Mouse (Mus musculus): ENCODE data around the gene Ush1g. TPM values are rescaled to one million over a fixed set of nuclear protein-coding genes. Genes with fewer than 3 reads are reported as not detected.

Ush1g gene
- total and polyA plus RNA-seq, 3 experiments = 0.05 TPM; not detected in 2

DNA sequence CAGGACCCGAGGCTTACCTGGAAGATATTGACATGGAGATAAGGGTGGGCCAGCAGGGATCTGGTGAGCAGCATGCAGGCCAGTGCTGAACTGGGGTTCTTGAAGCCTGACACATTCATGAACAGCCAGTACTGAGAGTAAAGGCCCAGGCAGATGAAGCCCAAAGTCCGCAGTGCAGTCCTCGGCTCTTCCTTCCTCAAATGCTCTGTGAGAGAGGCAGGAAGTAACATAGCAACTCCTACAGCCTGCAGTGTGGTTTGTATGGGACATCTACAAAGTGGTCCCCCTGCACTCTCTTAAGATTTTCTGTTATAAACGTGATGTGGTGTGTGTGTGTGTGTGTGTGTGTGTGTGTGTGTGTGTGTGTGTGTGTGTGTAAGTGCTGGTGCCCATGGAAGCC lies 36.6 kb downstream of the Ush1g start:
- H3K9me3 ChIP-seq (replicated peaks) = no peaks in the 10 kb centered on the region
- ATAC-seq (ENCODE audit: extremely low read depth, insufficient number of reproducible peaks, low FRiP score, poor library complexity, severe bottlenecking) = no peak
- peaks cover 3% of the 10 kb centered on the region; the same call in 1 of the 2 replicates for H3K4me1 ChIP-seq (ENCODE audit: insufficient read depth, low read depth, low read length)
- no peak for TF ChIP-seq TAL1 (conservative IDR thresholded peaks at IDR 0.05; ENCODE audit: low read depth, low read length)
- no peak for TF ChIP-seq POLR2AphosphoS5 (IDR thresholded peaks at IDR 0.05; ENCODE audit: insufficient replicate concordance, low read depth, low read length)
- TF ChIP-seq CTCF (IDR thresholded peaks at IDR 0.05; ENCODE audit: low read depth, low read length) = no peak
- TF ChIP-seq GATA1 (IDR thresholded peaks at IDR 0.05; ENCODE audit: borderline replicate concordance, low read length) = no peak
- TF ChIP-seq GATA2 (IDR thresholded peaks at IDR 0.05; ENCODE audit: borderline replicate concordance, low read depth, low read length) = no peak
- no peak overlapping the region for H3K4me3 ChIP-seq (ENCODE audit: low read depth, low read length)
- H3K36me3 ChIP-seq (replicated peaks) = no peaks in the 10 kb centered on the region
- peaks cover 36% of the 10 kb centered on the region for H3K27me3 ChIP-seq (ENCODE audit: insufficient read depth, low read length)
- DNase-seq (ENCODE audit: low spot score) = no peak

DNA sequence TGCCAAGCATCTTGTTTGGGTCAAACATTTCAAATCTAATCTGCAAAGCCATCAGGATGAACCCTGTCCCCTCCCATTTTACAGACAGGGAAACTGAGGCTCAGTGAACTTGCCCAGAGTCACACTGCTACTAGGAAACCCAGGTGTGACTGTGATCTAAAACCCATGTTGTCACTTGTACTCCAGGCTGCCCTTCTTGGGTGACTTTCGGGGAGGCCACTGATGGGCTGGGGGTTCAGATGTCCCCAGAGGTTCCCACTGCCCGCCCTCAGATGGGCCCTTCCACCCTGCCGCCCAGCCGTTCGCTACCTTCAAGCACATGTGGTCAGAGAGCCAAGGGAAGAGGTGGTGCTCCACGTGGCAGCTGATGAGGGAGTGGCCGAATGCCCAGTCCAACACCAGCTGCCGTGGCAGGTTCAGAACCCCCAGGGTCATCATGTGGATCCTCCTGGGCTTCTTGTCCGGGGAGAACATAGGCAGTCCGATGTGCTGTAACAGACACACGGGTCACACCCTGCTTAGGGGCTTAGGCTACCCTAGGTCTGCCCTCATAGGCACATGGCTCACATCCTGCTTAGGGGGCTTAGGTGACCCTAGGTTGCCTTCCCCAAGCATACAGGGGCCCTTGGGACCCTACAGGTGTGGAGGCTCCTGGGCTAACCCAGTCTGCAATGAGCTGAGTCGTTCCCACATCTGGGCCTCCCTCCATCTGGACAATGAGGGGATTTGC lies 37.8 kb downstream of the Ush1g start:
- Histone ChIP-seq H3K4me3 (ENCODE audit: low read depth, low read length) (no peak overlapping the region), H3K36me3 (replicated peaks) (no peaks in the 10 kb centered on the region), H3K4me1 (ENCODE audit: insufficient read depth, low read depth, low read length) (peaks cover 12% of the 10 kb centered on the region; the same call in 1 of the 2 replicates), H3K27me3 (ENCODE audit: insufficient read depth, low read length) (peaks cover 32% of the 10 kb centered on the region), H3K9me3 (replicated peaks) (no peaks in the 10 kb centered on the region)
- TF ChIP-seq GATA1 (IDR thresholded peaks at IDR 0.05; ENCODE audit: borderline replicate concordance, low read length) (no peak), GATA2 (IDR thresholded peaks at IDR 0.05; ENCODE audit: borderline replicate concordance, low read depth, low read length) (no peak), CTCF (IDR thresholded peaks at IDR 0.05; ENCODE audit: low read depth, low read length) (no peak), POLR2AphosphoS5 (IDR thresholded peaks at IDR 0.05; ENCODE audit: insufficient replicate concordance, low read depth, low read length) (no peak), TAL1 (conservative IDR thresholded peaks at IDR 0.05; ENCODE audit: low read depth, low read length) (no peak)
- ATAC-seq (ENCODE audit: extremely low read depth, insufficient number of reproducible peaks, low FRiP score, poor library complexity, severe bottlenecking) = no peak
- no peak for DNase-seq (ENCODE audit: low spot score)

- Histone ChIP-seq H3K27me3 (ENCODE audit: insufficient read depth, low read length) (peaks cover 32% of the 10 kb centered on the region), H3K36me3 (replicated peaks) (no peaks in the 10 kb centered on the region), H3K4me1 (ENCODE audit: insufficient read depth, low read depth, low read length) (peaks cover 17% of the 10 kb centered on the region; the same call in 1 of the 2 replicates), H3K4me3 (ENCODE audit: low read depth, low read length) (no peak overlapping the region), H3K9me3 (replicated peaks) (no peaks in the 10 kb centered on the region)
- TF ChIP-seq GATA2 (IDR thresholded peaks at IDR 0.05; ENCODE audit: borderline replicate concordance, low read depth, low read length) (no peak), TAL1 (conservative IDR thresholded peaks at IDR 0.05; ENCODE audit: low read depth, low read length) (no peak)
- no peak for DNase-seq (ENCODE audit: low spot score)
- ATAC-seq (ENCODE audit: extremely low read depth, insufficient number of reproducible peaks, low FRiP score, poor library complexity, severe bottlenecking) = no peak
Observed at GRCm38 (mm10) chr11:115283486-115283765, 38.4 kb downstream of the Ush1g start.

GRCm38 (mm10) chr11:115282723-115283485 lies 38.9 kb downstream of the Ush1g start:
- Histone ChIP-seq H3K4me1 (ENCODE audit: insufficient read depth, low read depth, low read length) (peaks cover 21% of the 10 kb centered on the region), H3K9me3 (replicated peaks) (no peaks in the 10 kb centered on the region)
- ATAC-seq (ENCODE audit: extremely low read depth, insufficient number of reproducible peaks, low FRiP score, poor library complexity, severe bottlenecking) = no peak

GRCm38 (mm10) chr11:115282295-115282694 lies 39.5 kb downstream of the Ush1g start:
- H3K27me3 ChIP-seq (ENCODE audit: insufficient read depth, low read length) = peaks cover 32% of the 10 kb centered on the region
- no peak for ATAC-seq (ENCODE audit: extremely low read depth, insufficient number of reproducible peaks, low FRiP score, poor library complexity, severe bottlenecking)
- peaks cover 21% of the 10 kb centered on the region for H3K4me1 ChIP-seq (ENCODE audit: insufficient read depth, low read depth, low read length)
- no peak for DNase-seq (ENCODE audit: low spot score)
- no peaks in the 10 kb centered on the region for H3K9me3 ChIP-seq (replicated peaks)
- TF ChIP-seq GATA1 (IDR thresholded peaks at IDR 0.05; ENCODE audit: borderline replicate concordance, low read length) (no peak), GATA2 (IDR thresholded peaks at IDR 0.05; ENCODE audit: borderline replicate concordance, low read depth, low read length) (no peak), POLR2AphosphoS5 (IDR thresholded peaks at IDR 0.05; ENCODE audit: insufficient replicate concordance, low read depth, low read length) (no peak), CTCF (IDR thresholded peaks at IDR 0.05; ENCODE audit: low read depth, low read length) (no peak), TAL1 (conservative IDR thresholded peaks at IDR 0.05; ENCODE audit: low read depth, low read length) (no peak)
- H3K36me3 ChIP-seq (replicated peaks) = no peaks in the 10 kb centered on the region
- no peak overlapping the region for H3K4me3 ChIP-seq (ENCODE audit: low read depth, low read length)

More at GRCm38 (mm10) chr11:115282723-115283485, 38.9 kb downstream of the Ush1g start:
- no peak overlapping the region for H3K4me3 ChIP-seq (ENCODE audit: low read depth, low read length)
- no peak for DNase-seq (ENCODE audit: low spot score)
- H3K36me3 ChIP-seq (replicated peaks) = no peaks in the 10 kb centered on the region
- TF ChIP-seq CTCF (IDR thresholded peaks at IDR 0.05; ENCODE audit: low read depth, low read length) (no peak), GATA2 (IDR thresholded peaks at IDR 0.05; ENCODE audit: borderline replicate concordance, low read depth, low read length) (no peak), TAL1 (conservative IDR thresholded peaks at IDR 0.05; ENCODE audit: low read depth, low read length) (no peak), GATA1 (IDR thresholded peaks at IDR 0.05; ENCODE audit: borderline replicate concordance, low read length) (no peak), POLR2AphosphoS5 (IDR thresholded peaks at IDR 0.05; ENCODE audit: insufficient replicate concordance, low read depth, low read length) (no peak)
- peaks cover 32% of the 10 kb centered on the region for H3K27me3 ChIP-seq (ENCODE audit: insufficient read depth, low read length)

DNA sequence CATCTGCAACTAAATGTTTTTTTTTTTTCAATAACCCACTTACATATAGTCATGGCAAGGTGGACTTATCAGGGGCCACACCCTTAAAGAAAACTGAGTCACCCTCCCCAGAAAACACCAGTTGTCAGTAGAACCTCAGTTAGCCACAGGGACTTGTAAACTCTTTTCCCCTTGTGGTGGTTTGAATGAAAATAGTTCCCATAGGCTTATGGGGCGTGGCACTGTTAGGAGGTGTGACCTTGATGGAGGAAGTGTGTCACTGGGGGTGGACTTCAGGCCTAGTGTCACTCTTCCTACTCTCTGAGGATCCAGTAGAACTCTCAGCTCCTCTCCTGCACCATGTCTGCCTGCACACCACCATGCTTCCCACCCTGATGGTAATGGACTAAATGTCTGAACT lies 42.1 kb downstream of the Ush1g start:
- Histone ChIP-seq H3K4me1 (ENCODE audit: insufficient read depth, low read depth, low read length) (peaks cover 41% of the 10 kb centered on the region), H3K4me3 (ENCODE audit: low read depth, low read length) (no peak overlapping the region), H3K27me3 (ENCODE audit: insufficient read depth, low read length) (peaks cover 25% of the 10 kb centered on the region), H3K9me3 (replicated peaks) (no peaks in the 10 kb centered on the region), H3K36me3 (replicated peaks) (peaks cover 3% of the 10 kb centered on the region)
- ATAC-seq (ENCODE audit: extremely low read depth, insufficient number of reproducible peaks, low FRiP score, poor library complexity, severe bottlenecking) (no peak), DNase-seq (ENCODE audit: low spot score) (no peak)
- no peak for TF ChIP-seq GATA1 (IDR thresholded peaks at IDR 0.05; ENCODE audit: borderline replicate concordance, low read length)
- no peak for TF ChIP-seq CTCF (IDR thresholded peaks at IDR 0.05; ENCODE audit: low read depth, low read length)
- TF ChIP-seq GATA2 (IDR thresholded peaks at IDR 0.05; ENCODE audit: borderline replicate concordance, low read depth, low read length) = no peak
- TF ChIP-seq TAL1 (conservative IDR thresholded peaks at IDR 0.05; ENCODE audit: low read depth, low read length) = no peak
- no peak for TF ChIP-seq POLR2AphosphoS5 (IDR thresholded peaks at IDR 0.05; ENCODE audit: insufficient replicate concordance, low read depth, low read length)
